Mouse (Mus musculus) frontal cortex, postnatal 10 days (tissue): ENCODE data around the gene Tmem35b.

Experiments
- DNase-seq, 2 experiments: peaks; one replicate each; pipeline ENCODE4 v3.0.0; 2022; ENCODE audit warnings: low spot score in 2 of 2, mixed read lengths in 1 of 2

Tmem35b gene

GRCm38 (mm10) chr4:127168211-127168913 lies 44.9 kb downstream of the Tmem35b start:
- peak; percentile 64 for DNase-seq

DNA sequence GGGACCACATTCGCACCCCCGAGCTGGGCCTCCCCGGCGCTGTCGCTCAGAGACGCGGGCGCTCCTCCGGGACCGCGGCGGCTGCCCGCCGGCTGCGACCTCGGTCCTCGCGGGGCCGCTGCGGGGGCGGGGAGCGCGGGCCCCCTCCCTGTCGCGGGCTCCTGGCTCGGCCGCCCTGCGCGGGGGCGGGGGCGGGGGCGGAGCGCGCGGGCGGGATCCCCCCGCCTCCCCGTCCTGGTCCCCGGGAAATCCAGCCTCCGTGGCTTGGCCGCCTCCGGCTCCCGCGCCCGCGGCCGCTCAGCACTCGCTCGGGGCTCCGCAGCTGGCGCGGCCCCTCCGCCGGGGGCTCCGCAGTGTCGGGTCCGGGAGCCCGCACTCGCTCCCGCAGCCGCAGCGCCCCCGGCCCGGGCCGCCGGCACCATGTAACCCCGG lies 45.4 kb downstream of the Tmem35b start, which contains the start of gene Dlgap3:
Dlgap3 (plus strand) TSS at position 291 of the 432 bp plus-strand sequence.
- DNase-seq, result peak in 1 of 2 experiments; percentile 54

DNA sequence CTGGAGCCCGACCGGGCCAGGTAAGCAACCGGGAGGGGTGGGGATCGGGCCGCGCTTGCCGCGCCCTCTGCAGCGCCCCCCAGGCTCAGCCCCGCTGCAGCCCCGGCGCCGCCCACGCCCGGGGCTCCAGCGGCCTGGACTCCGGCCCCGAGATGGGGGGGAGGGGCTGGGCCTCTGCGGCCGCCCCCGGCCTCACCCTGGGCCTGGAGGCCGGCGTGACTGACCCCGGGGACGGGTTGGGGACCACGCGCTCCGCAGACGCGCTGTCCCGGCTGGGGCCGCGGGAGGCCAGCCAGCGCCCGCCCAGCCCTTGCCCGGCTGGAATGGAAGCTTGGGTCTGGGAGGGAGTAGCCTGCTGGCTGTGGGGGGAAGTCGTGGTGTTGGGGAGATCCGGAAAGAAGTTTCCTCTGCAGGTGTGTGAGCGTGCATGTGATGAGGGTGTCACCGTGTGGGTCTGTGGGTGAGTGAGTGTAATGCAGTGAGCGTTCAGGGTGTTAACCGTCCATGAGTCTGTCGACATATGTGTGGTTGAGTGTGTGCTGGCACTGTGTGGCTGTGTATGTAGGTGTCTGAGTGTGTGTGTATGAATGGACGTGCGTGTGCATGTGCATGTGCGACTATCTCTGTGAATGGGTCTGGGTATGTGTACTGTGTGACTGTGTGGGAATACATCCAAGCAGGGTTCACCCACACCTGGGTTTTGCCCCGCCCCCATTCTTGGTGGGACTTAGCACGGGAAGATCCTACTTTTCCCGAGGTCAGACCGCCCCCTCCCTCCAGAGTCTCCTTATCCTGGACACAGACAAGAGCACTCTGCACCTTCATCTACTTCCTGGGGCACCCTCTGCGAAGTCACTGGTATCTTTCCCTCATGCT lies 46.1 kb downstream of the Tmem35b start:
- no peak for DNase-seq

- DNase-seq, result peak in 1 of 2 experiments; percentile 80
Observed at GRCm38 (mm10) chr4:127170866-127171265, 47.4 kb downstream of the Tmem35b start.

DNA sequence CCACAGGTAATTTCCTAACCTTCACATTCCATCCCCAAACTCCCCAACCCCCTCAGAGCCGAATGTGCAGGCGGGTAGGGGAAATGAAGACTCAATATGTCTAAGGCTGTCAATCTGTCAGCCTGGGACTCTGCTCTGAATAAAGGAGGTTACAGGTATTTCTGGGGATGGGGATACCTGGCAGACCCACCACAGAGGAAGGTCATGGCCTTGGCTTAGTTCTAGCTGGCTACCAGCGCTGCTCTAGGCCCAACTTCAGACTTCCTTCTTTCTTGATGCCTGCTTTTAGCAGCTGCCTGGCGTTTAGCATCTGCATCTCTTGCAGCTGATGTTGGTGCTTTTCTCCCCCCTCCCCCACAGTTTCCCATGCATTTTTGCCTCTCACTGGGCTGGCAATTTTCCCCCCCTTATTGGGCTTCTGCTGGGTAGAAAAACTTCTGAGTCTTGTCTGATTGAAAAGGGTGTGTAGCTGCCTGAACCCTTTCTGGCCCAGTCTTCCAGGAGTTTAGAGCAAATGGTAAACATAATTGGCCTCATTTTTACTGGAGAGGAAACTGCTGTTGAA lies 47.9 kb downstream of the Tmem35b start:
- no peak for DNase-seq

DNA sequence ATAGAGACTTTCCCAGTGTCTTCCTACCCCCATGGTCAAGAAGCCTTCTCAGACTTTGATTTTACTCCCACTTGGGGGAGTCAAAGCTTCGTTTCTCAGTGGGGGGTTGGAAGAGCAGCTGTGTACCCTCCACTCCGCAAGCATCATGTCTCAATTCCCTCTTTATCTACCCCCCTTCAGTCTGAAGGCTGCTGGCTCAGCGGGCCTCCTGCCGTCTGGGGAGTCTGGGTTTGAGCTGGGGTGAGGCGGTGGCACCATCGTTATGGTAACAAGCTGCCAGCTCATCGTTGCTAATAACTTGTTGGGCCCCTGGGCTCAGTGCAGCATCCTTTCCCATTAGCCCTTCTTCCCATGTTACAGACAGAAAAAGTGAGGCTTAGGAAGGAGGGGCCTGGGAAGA lies 48.6 kb downstream of the Tmem35b start:
- no peak for DNase-seq

GRCm38 (mm10) chr4:127172614-127173013 lies 49.1 kb downstream of the Tmem35b start:
- DNase-seq, result no peak

DNA sequence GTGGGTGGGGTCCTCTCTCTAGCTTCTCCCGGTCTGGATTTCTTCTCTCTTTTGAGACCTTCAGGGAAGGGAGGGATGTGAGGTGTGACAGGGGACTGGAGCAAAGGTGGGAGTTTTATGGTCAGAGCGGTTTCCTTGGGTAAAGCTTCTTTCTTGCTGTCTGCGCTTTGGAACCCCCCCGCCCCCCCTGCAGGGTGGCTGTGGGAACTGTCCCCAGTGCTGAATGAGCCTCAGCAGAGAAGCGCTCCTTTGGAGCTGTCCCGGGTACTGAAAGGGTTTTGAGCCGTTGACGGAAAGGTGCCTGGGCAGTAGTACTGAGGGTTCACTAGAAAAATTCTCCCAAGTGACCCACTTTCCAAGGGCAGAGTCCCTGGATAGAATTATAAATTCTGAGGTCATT lies 50.0 kb downstream of the Tmem35b start:
- DNase-seq, result no peak

- no peak for DNase-seq
Observed at GRCm38 (mm10) chr4:127174075-127174899, 50.8 kb downstream of the Tmem35b start.

DNA sequence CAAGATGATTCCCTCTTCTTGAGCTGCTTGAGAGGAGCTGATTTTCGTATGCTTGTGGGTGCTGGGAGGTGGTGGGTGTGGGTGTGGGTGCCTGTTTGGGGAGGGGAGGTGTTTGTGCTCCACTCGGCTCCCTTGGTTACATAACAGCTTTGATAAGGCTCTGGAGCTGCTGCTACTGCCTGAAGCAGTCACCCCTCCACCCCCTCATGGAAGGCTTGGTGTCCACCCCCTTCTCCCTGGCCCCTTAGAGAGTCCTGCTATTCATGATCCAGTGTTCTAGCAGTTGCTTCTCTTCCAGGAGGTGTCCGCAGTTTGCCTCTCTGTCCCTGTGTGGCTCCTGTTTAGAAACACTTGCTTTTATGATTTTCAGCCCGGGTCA lies 51.4 kb downstream of the Tmem35b start:
- DNase-seq, result peak in 1 of 2 experiments; percentile 56

DNA sequence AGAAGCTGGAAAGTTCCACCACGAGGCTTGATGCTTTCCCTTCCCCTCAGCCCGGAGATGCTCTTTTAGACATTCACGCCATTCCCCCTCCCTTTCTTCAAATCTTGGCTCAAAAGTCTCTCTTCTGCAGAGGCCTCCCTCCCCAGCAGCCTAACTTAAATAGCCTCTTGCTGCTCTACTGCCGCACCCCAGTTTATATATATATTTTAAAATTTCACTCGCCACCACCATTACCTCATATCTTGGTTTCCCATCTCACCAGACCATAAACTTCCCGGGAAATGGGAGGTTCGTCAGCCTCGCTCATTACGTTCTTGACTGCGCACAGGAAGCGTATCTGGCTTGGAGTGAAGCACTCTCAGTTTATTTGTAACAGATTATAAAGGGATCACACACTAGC lies 54.5 kb downstream of the Tmem35b start:
- no peak for DNase-seq

DNA sequence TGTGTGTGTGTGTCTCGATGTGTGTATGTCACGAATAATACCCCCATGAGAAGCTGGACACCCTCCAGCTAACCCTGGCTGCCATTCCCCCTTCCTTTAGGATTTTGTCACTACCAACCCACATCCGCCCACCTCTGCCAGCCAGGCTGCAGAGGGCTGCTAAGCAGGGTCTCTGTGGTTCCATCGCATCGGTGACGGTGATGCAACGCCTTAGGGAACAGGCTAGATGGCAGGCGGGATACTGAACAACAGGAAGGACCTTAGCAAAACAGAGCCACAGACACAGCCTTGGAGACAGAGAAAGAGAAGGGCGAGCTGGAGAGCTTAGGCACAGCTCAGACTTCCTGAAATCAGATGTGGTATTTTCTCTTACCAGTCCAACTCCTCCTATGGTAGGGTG lies 55.2 kb downstream of the Tmem35b start:
- DNase-seq, result no peak
